Mouse (Mus musculus) kidney, embryonic 16.5 days (tissue): ENCODE data around the gene Igf2bp3. TPM values are rescaled to one million over a fixed set of nuclear protein-coding genes. Genes with fewer than 3 reads are reported as not detected.

Source experiments
- ATAC-seq: fragments of 200-750 bp; cut with Nextera tagmentation; 2 replicates; pipeline ENCODE4 v1.8.0; 2017; ENCODE audit warnings: moderate TSS enrichment; ENCODE audit not compliant: low FRiP score, low TSS enrichment
- H3K27ac ChIP-seq: fragments of 300-500 bp; sonication (generic); 2 replicates; pipeline ENCODE4 v1.5.1; 2014; ENCODE audit warnings: low read length
- H3K27me3 ChIP-seq: fragments of 300-500 bp; sonication (generic); 2 replicates; pipeline ENCODE4 v1.6.1; 2014; ENCODE audit warnings: low read length, control low read depth, mixed read lengths; ENCODE audit not compliant: insufficient read depth
- H3K36me3 ChIP-seq: fragments of 300-500 bp; sonication (generic); 2 replicates; pipeline ENCODE4 v1.6.1; 2014; ENCODE audit warnings: low read length, control low read depth, mixed read lengths; ENCODE audit not compliant: insufficient read depth
- H3K4me1 ChIP-seq: fragments of 300-500 bp; sonication (generic); 2 replicates; pipeline ENCODE4 v1.6.1; 2014; ENCODE audit warnings: low read length, control low read depth, mixed read lengths; ENCODE audit not compliant: insufficient read depth
- H3K4me2 ChIP-seq: fragments of 300-500 bp; sonication (generic); replicated peaks from 2 replicates; pipeline ENCODE4 v1.6.1; 2014; ENCODE audit warnings: low read depth, low read length
- H3K4me3 ChIP-seq: fragments of 300-500 bp; sonication (generic); 2 replicates; pipeline ENCODE4 v1.5.1; 2014; ENCODE audit warnings: mild to moderate bottlenecking, low read length
- H3K9ac ChIP-seq: fragments of 300-500 bp; sonication (generic); replicated peaks from 2 replicates; pipeline ENCODE4 v1.6.1; 2014; ENCODE audit warnings: low read length
- H3K9me3 ChIP-seq: fragments of 300-500 bp; sonication (generic); 2 replicates; pipeline ENCODE4 v1.6.1; 2016; ENCODE audit warnings: low read length, control low read depth
- WGBS: fragments of 180-500 bp; shearing (Covaris S2); extraction: QIAGEN DNeasy Blood & Tissue Kit; methylation state at CpG from one replicate; pipeline ENCODE4 v1.1.7; 2014; 5-methylcytosine and 5-hydroxymethylcytosine counted together
- polyA plus RNA-seq: library from polyadenylated mRNA; unstranded; fragments of >200 nt; fragmentation: Nextera tagmentation; extraction: Ambion mirVana; gene quantifications from 2 replicates; pipeline ENCODE4 v1.2.1, GENCODE M21; 2015

Gene Igf2bp3
- polyA plus RNA-seq, 1 experiment from 2014 or later, result 40.8 TPM

GRCm38 (mm10) chr6:49213581-49214085 lies 1.1 kb downstream of the Igf2bp3 start:
- H3K27ac ChIP-seq, result peak overlapping the region; percentile 98
- no peaks in the 10 kb centered on the region for H3K36me3 ChIP-seq
- no peak for ATAC-seq
- peak overlapping the region; percentile 93 for H3K4me2 ChIP-seq
- H3K4me3 ChIP-seq, result peak overlapping the region; percentile 87
- under 1% methylated on average over 49 of the region's 50 CpGs for WGBS
- no peaks in the 10 kb centered on the region for H3K27me3 ChIP-seq
- H3K9ac ChIP-seq, result peak overlapping the region; percentile 96
- no peaks in the 10 kb centered on the region for H3K9me3 ChIP-seq
- H3K4me1 ChIP-seq, result peaks cover 44% of the 10 kb centered on the region

- peak overlapping the region; percentile 87 for H3K4me3 ChIP-seq
- no peaks in the 10 kb centered on the region for H3K36me3 ChIP-seq
- H3K4me1 ChIP-seq, result peaks cover 47% of the 10 kb centered on the region
- H3K27ac ChIP-seq, result peak overlapping the region; percentile 98
- peak overlapping the region; percentile 93 for H3K4me2 ChIP-seq
- no peaks in the 10 kb centered on the region for H3K27me3 ChIP-seq
- H3K9me3 ChIP-seq, result no peaks in the 10 kb centered on the region
- WGBS, result 3% methylated on average over 20 of the region's 20 CpGs
- H3K9ac ChIP-seq, result peak overlapping the region; percentile 96
- ATAC-seq, result no peak
Observed at GRCm38 (mm10) chr6:49212931-49213580, 1.7 kb downstream of the Igf2bp3 start.

- Histone ChIP-seq H3K27ac (no peak overlapping the region), H3K36me3 (no peaks in the 10 kb centered on the region), H3K4me3 (no peak overlapping the region), H3K27me3 (no peaks in the 10 kb centered on the region), H3K4me2 (peak overlapping the region; percentile 93), H3K9ac (peak overlapping the region; percentile 96; the same call in 1 of the 2 replicates), H3K4me1 (peaks cover 48% of the 10 kb centered on the region), H3K9me3 (no peaks in the 10 kb centered on the region)
- 39% methylated on average over 3 of the region's 4 CpGs for WGBS
- no peak for ATAC-seq
Observed at GRCm38 (mm10) chr6:49212141-49212540, 2.6 kb downstream of the Igf2bp3 start.

GRCm38 (mm10) chr6:49211596-49211995 lies 3.2 kb downstream of the Igf2bp3 start:
- peaks cover 48% of the 10 kb centered on the region for H3K4me1 ChIP-seq
- no peak overlapping the region for H3K9ac ChIP-seq
- no peaks in the 10 kb centered on the region for H3K9me3 ChIP-seq
- H3K27me3 ChIP-seq, result no peaks in the 10 kb centered on the region
- no peak overlapping the region; the same call in 1 of the 2 replicates for H3K27ac ChIP-seq
- 0 out of 2 replicates have a peak overlapping the region, but pooled peaks have one; percentile 26 for H3K4me2 ChIP-seq
- no peak for ATAC-seq
- whole genome bisulfite sequencing, result 43% methylated on average over 5 of the region's 5 CpGs
- H3K36me3 ChIP-seq, result no peaks in the 10 kb centered on the region
- no peak overlapping the region for H3K4me3 ChIP-seq

GRCm38 (mm10) chr6:49209881-49210854 lies 4.6 kb downstream of the Igf2bp3 start:
- no peaks in the 10 kb centered on the region for H3K9me3 ChIP-seq
- peak; percentile 84 for ATAC-seq
- H3K27ac ChIP-seq, result peak overlapping the region; percentile 76
- no peaks in the 10 kb centered on the region for H3K27me3 ChIP-seq
- H3K4me3 ChIP-seq, result peak overlapping the region; percentile 35
- no peaks in the 10 kb centered on the region; the same call in 1 of the 2 replicates for H3K36me3 ChIP-seq
- 8% methylated on average over 14 of the region's 14 CpGs for WGBS
- peaks cover 48% of the 10 kb centered on the region for H3K4me1 ChIP-seq
- H3K9ac ChIP-seq, result peak overlapping the region; percentile 53; the same call in 1 of the 2 replicates
- H3K4me2 ChIP-seq, result peak overlapping the region; percentile 45

- H3K4me3 ChIP-seq, result no peak overlapping the region
Observed at GRCm38 (mm10) chr6:49208935-49209334, 5.8 kb downstream of the Igf2bp3 start.

GRCm38 (mm10) chr6:49208297-49208930 lies 6.3 kb downstream of the Igf2bp3 start:
- Histone ChIP-seq H3K27ac (peak overlapping the region; percentile 3; the same call in 1 of the 2 replicates), H3K4me3 (no peak overlapping the region), H3K9ac (no peak overlapping the region), H3K9me3 (no peaks in the 10 kb centered on the region), H3K27me3 (no peaks in the 10 kb centered on the region), H3K4me2 (peak overlapping the region; percentile 17; the same call in 1 of the 2 replicates), H3K36me3 (peaks cover 7% of the 10 kb centered on the region), H3K4me1 (peaks cover 48% of the 10 kb centered on the region)
- WGBS, result 59% methylated on average over 8 of the region's 8 CpGs
- no peak for ATAC-seq

More at GRCm38 (mm10) chr6:49208935-49209334, 5.8 kb downstream of the Igf2bp3 start:
- Histone ChIP-seq H3K36me3 (peaks cover 4% of the 10 kb centered on the region), H3K4me1 (peaks cover 48% of the 10 kb centered on the region), H3K9me3 (no peaks in the 10 kb centered on the region), H3K27ac (peak overlapping the region; percentile 3; the same call in 1 of the 2 replicates), H3K27me3 (no peaks in the 10 kb centered on the region), H3K4me2 (0 out of 2 replicates have a peak overlapping the region, but pooled peaks have one; percentile 17), H3K9ac (no peak overlapping the region)
- WGBS, result 81% methylated on average over 5 of the region's 5 CpGs
- no peak for ATAC-seq

- H3K9ac ChIP-seq, result no peak overlapping the region
- WGBS, result 91% methylated on average over 1 of the region's 1 CpGs
- no peak overlapping the region for H3K4me3 ChIP-seq
- peaks cover 10% of the 10 kb centered on the region for H3K36me3 ChIP-seq
- H3K27ac ChIP-seq, result no peak overlapping the region
- H3K9me3 ChIP-seq, result no peaks in the 10 kb centered on the region
- H3K4me2 ChIP-seq, result no peak overlapping the region
- ATAC-seq, result no peak
- H3K27me3 ChIP-seq, result no peaks in the 10 kb centered on the region
- peaks cover 31% of the 10 kb centered on the region for H3K4me1 ChIP-seq
Observed at GRCm38 (mm10) chr6:49206416-49206815, 8.3 kb downstream of the Igf2bp3 start.

- Histone ChIP-seq H3K4me2 (no peak overlapping the region), H3K27me3 (no peaks in the 10 kb centered on the region), H3K9ac (no peak overlapping the region), H3K4me1 (no peaks in the 10 kb centered on the region), H3K4me3 (no peak overlapping the region), H3K9me3 (0 out of 2 replicates have a peak, but pooled peaks cover 4% of the 10 kb centered on the region), H3K36me3 (peaks cover 14% of the 10 kb centered on the region; the same call in 1 of the 2 replicates), H3K27ac (no peak overlapping the region)
- 80% methylated on average over 10 of the region's 10 CpGs for WGBS
- ATAC-seq, result no peak
Observed at GRCm38 (mm10) chr6:49195188-49195587, 19.6 kb downstream of the Igf2bp3 start.
